Mouse (Mus musculus) stomach, postnatal 0 days (tissue): ENCODE data around the gene Ncan.

Experiments
- CTCF ChIP-seq: IDR thresholded peaks from 2 replicates; pipeline ENCODE4 v1.5.1; 2016; ENCODE audit warnings: antibody characterized with exemption, low read depth, mild to moderate bottlenecking, moderate library complexity
- EP300 ChIP-seq: optimal IDR thresholded peaks from 2 replicates; pipeline ENCODE3; 2016; ENCODE audit warnings: antibody characterized with exemption

DNA sequence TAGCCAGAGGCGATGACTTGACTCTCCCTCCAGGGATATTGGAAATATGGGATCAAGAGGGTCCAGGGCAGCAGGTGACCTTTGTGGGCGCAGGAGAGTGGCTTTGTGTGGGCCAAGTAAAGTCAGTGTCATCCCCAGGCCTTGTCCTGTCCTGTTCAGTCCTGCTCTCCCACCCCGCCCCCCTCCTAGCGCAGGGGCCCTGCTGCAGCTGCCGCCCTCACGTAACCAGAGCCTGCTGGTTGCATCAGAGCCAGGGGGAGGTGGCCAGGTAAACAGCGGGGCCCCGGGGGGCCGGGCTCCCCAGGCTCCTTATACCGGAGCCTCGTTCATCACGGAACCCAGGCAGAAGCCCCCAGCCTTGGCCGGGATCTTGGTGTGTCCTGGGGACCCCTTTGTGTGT, 29.5 kb upstream of the Ncan start:
- no peak for TF ChIP-seq CTCF
- no peak for TF ChIP-seq EP300
